Mouse (Mus musculus) testis, adult 2 months (tissue): ENCODE measurements at regions not wholly inside any gene's neighbourhood (a gene's known extent, or its start where the extent isn't known, plus 50 kb on each side); places are given as distances from the start of the nearest gene placed in this dataset.

Experiments
- H3K27ac ChIP-seq: fragments of 200-500 bp; 2 replicates; pipeline ENCODE4 v1.5.1; 2012; ENCODE audit warnings: low read depth, low read length; ENCODE audit not compliant: control insufficient read depth, insufficient read depth
- H3K27me3 ChIP-seq: fragments of 200-500 bp; 2 replicates; pipeline ENCODE4 v1.6.1; 2012; ENCODE audit warnings: mild to moderate bottlenecking, low read length, moderate library complexity; ENCODE audit not compliant: control insufficient read depth, insufficient read depth
- H3K36me3 ChIP-seq: fragments of 200-500 bp; 2 replicates; pipeline ENCODE4 v1.6.1; 2012; ENCODE audit warnings: mild to moderate bottlenecking, low read length; ENCODE audit not compliant: control insufficient read depth, insufficient read depth
- H3K4me1 ChIP-seq: fragments of 200-500 bp; 2 replicates; pipeline ENCODE4 v1.6.1; 2012; ENCODE audit warnings: low read length; ENCODE audit not compliant: control insufficient read depth, insufficient read depth
- H3K4me3 ChIP-seq: fragments of 200-500 bp; 2 replicates; pipeline ENCODE4 v1.5.1; 2012; ENCODE audit warnings: low read depth, mild to moderate bottlenecking, low read length, moderate library complexity, mixed read lengths; ENCODE audit not compliant: control insufficient read depth
- CTCF ChIP-seq: fragments of 200-500 bp; IDR thresholded peaks from 2 replicates; pipeline ENCODE4 v1.5.1; 2012; ENCODE audit warnings: low read depth, mild to moderate bottlenecking, inconsistent platforms, low read length, moderate library complexity; ENCODE audit not compliant: control insufficient read depth, insufficient read depth, insufficient replicate concordance
- POLR2A ChIP-seq: fragments of 200-500 bp; IDR thresholded peaks from 2 replicates; pipeline ENCODE4 v1.6.1; 2012; ENCODE audit warnings: low read depth, mild to moderate bottlenecking, inconsistent platforms, low read length, moderate library complexity; ENCODE audit not compliant: control insufficient read depth

GRCm38 (mm10) chr16:30775740-30776700 lies 176.5 kb downstream of the Fam43a start:
- TF ChIP-seq CTCF, result no peak
- TF ChIP-seq POLR2A, result no peak
- H3K4me3 ChIP-seq, result no peak overlapping the region
- no peak overlapping the region for H3K27ac ChIP-seq
- H3K4me1 ChIP-seq, result no peaks in the 10 kb centered on the region
- H3K36me3 ChIP-seq, result no peaks in the 10 kb centered on the region
- no peaks in the 10 kb centered on the region for H3K27me3 ChIP-seq

- TF ChIP-seq POLR2A, result no peak
- no peak for TF ChIP-seq CTCF
- Histone ChIP-seq H3K36me3 (no peaks in the 10 kb centered on the region), H3K27me3 (no peaks in the 10 kb centered on the region), H3K4me3 (no peak overlapping the region), H3K4me1 (no peaks in the 10 kb centered on the region), H3K27ac (no peak overlapping the region)
These were observed 177.9 kb downstream of the Fam43a start for GRCm38 (mm10) chr16:30777416-30777815.

- Histone ChIP-seq H3K36me3 (no peaks in the 10 kb centered on the region), H3K27ac (no peak overlapping the region), H3K4me1 (no peaks in the 10 kb centered on the region), H3K27me3 (no peaks in the 10 kb centered on the region), H3K4me3 (no peak overlapping the region)
- TF ChIP-seq CTCF (no peak), POLR2A (no peak)
These were observed 178.6 kb downstream of the Fam43a start for GRCm38 (mm10) chr16:30778078-30778477.

- no peak overlapping the region for H3K4me3 ChIP-seq
- no peaks in the 10 kb centered on the region for H3K4me1 ChIP-seq
- no peaks in the 10 kb centered on the region for H3K36me3 ChIP-seq
- H3K27ac ChIP-seq, result no peak overlapping the region
- TF ChIP-seq CTCF, result no peak
- TF ChIP-seq POLR2A, result no peak
- H3K27me3 ChIP-seq, result no peaks in the 10 kb centered on the region
These were observed 179.4 kb downstream of the Fam43a start for GRCm38 (mm10) chr16:30778945-30779344.

GRCm38 (mm10) chr16:30784261-30784660 lies 184.7 kb downstream of the Fam43a start:
- no peaks in the 10 kb centered on the region for H3K36me3 ChIP-seq
- H3K27ac ChIP-seq, result no peak overlapping the region
- TF ChIP-seq CTCF, result no peak
- no peak for TF ChIP-seq POLR2A
- H3K27me3 ChIP-seq, result no peaks in the 10 kb centered on the region
- no peak overlapping the region for H3K4me3 ChIP-seq
- no peaks in the 10 kb centered on the region; the same call in 1 of the 2 replicates for H3K4me1 ChIP-seq

GRCm38 (mm10) chr16:30784949-30785348 lies 185.4 kb downstream of the Fam43a start:
- H3K36me3 ChIP-seq, result no peaks in the 10 kb centered on the region
- H3K27ac ChIP-seq, result no peak overlapping the region
- TF ChIP-seq POLR2A (no peak), CTCF (no peak)
- H3K27me3 ChIP-seq, result no peaks in the 10 kb centered on the region
- no peak overlapping the region for H3K4me3 ChIP-seq
- H3K4me1 ChIP-seq, result no peaks in the 10 kb centered on the region; the same call in 1 of the 2 replicates

GRCm38 (mm10) chr16:30786060-30786459 lies 186.5 kb downstream of the Fam43a start:
- H3K27me3 ChIP-seq, result no peaks in the 10 kb centered on the region
- H3K4me3 ChIP-seq, result no peak overlapping the region
- H3K27ac ChIP-seq, result no peak overlapping the region
- no peak for TF ChIP-seq POLR2A
- no peak for TF ChIP-seq CTCF
- H3K4me1 ChIP-seq, result no peaks in the 10 kb centered on the region; the same call in 1 of the 2 replicates
- H3K36me3 ChIP-seq, result no peaks in the 10 kb centered on the region
